Mouse (Mus musculus) 3T3-L1 (cell line): ENCODE data around the gene 2200002D01Rik.
"Not testable (repeated sequence)": the region's sequence is repeated elsewhere in the genome, so short reads cannot be mapped to it uniquely, and the experiment has no call there.

Experiments used
- DNase-seq: peaks from one replicate; pipeline ENCODE4 v3.0.0-alpha.2; 2015; ENCODE audit warnings: low read depth, low spot score

2200002D01Rik gene

GRCm38 (mm10) chr7:29238019-29238967 lies 10.0 kb downstream of the 2200002D01Rik start, which contains the start of gene Yif1b:
Gene Yif1b (plus strand): TSS chr7:29238329.
- DNase-seq, result peak; percentile 98

- DNase-seq, result not testable (repeated sequence)
These were observed 10.7 kb downstream of the 2200002D01Rik start for GRCm38 (mm10) chr7:29237596-29237995.

- DNase-seq, result no peak
These were observed 11.7 kb downstream of the 2200002D01Rik start for GRCm38 (mm10) chr7:29236593-29236992.

GRCm38 (mm10) chr7:29234661-29235060 lies 13.6 kb downstream of the 2200002D01Rik start:
- no peak for DNase-seq

GRCm38 (mm10) chr7:29233745-29234144 lies 14.5 kb downstream of the 2200002D01Rik start:
- peak; percentile 77 for DNase-seq

- DNase-seq, result no peak
These were observed 15.8 kb downstream of the 2200002D01Rik start, which contains the start of gene Kcnk6 for GRCm38 (mm10) chr7:29232247-29233013. Gene Kcnk6 (minus strand): TSS chr7:29232515.

GRCm38 (mm10) chr7:29231517-29231916 lies 16.7 kb downstream of the 2200002D01Rik start:
- DNase-seq, result no peak

DNA sequence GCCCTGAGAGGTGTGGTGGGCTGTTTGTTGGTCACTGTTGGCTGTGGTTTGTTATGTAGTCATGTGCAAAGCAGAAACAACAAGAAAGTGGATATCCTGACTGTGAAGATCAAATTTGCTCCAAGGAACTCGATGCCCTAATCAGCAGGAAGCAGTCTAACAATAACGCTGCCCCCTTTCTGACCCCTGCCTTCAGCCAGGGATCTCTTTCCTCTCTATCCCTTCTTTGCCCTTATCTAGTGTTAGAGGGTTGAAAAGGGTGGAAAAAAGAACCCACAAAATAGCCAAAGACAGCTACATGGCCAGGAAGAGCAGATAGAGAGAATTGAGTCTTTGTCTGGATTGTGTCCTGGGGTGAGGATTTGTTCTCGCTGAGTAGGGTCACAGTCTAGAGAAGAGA lies 17.7 kb downstream of the 2200002D01Rik start:
- no peak for DNase-seq

- no peak for DNase-seq
These were observed 20.1 kb downstream of the 2200002D01Rik start for GRCm38 (mm10) chr7:29228202-29228601.

- no peak for DNase-seq
These were observed 22.7 kb downstream of the 2200002D01Rik start for GRCm38 (mm10) chr7:29225520-29225919.

DNA sequence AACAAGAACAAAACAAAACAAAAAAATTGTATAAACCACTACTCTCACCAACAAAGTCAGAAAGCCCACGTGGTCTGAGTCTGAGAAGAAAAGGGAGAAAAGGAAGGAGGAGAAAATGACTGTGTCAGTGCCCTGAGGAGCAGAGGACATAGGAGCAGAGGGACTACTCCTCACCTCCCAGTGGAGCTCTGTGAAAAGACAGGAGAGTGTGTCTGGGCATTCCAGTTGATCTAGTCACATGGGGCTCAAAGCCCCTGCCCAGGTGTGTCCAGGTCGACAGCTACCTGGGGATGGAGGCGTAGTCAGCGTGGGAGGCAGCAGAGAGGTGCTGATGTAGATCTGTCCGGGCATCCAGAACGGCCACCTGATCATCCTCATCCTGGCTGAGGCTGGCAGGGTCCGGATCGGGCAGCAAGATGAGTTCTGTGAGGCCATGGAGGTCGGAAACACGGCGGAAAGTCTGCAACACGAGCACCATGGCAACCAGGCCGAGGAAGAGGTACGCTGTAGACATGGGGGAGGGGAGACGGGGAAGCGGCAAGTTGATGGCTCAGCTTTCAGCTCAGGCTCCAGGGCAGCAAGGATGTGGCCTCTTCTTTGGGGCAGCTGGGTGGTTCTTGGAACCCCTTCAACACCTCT lies 23.4 kb downstream of the 2200002D01Rik start:
- DNase-seq, result no peak

GRCm38 (mm10) chr7:29214846-29215245 lies 33.4 kb downstream of the 2200002D01Rik start:
- DNase-seq, result no peak

DNA sequence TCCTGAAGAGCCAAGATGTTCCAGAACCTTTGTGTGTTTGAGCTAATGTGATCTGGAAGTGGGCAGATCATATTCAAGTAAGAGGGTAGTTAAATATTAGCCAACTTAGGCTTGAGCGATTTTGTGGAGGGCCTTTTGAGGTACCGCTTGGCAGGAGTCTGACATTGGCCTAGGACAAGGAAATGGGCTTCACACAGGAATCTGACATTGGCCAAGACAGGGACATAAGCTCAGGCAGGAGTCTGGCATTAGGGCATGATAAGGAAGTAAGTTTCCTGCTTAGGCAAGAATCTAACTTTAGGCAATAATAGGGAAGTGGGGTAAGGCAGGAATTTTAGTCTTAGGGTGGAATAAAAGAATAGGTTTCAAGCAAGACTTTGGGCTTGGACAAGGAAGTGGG lies 34.0 kb downstream of the 2200002D01Rik start:
- no peak for DNase-seq

DNA sequence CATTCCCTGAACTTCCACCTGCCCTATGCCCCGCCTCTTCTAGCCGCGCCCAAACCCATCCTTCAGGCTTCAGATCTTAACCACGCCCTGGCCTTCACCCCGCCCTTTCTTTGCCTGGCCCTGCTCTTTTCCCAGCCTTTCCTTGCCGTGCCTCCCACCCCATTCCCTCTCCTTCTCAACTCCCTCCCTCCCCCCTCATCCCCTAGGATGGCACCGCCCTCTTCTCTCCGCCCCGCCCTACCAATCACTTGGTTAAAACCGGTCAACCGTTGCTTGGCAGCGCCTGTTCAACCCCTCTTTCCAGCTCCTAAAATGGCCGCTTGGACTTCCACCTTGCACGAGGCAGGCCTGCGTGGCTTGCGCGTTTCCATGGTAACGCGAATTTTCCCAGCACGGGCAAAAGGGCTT lies 34.6 kb downstream of the 2200002D01Rik start, which contains the start of gene Catsperg1:
Catsperg1 (minus strand) TSS at position 361 of the 408 bp plus-strand sequence.
- no peak for DNase-seq

DNA sequence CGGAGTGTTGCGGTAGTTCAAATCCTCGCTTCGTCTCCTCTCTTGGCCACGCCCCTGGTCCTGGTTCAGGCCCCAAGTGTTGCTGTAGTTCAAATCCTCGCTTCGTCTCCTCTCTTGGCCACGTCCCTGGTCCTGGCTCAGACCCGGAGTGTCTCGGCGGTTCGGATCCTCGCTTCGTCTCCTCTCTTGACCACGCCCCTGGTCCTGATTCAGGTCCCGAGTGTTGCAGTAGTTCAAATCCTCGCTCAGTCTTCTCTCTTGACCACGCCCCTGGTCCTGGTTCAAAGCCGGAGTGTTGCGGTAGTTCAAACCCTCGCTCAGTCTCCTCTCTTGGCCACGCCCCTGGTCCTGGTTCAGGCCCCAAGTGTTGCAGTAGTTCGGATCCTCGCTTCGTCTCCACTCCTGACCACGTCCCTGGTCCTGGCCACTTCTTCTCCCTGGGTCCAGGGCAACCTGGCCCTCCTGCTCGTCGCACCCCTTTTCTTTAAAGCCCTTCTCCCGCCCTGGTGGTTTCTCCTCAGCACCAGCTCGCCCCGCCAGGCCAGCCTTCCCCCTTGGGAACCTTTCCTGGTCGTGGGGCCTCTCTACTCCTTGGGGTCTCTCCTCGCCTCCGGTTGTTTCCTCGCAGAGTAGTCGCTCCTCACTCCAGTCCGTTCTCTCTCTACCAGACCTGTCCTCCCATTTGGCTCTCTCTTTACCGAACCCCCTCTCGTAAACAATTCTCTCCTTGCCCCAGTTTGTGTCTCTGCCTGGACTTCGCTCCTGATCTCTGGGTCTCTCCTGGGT lies 35.3 kb downstream of the 2200002D01Rik start:
- not testable (repeated sequence) for DNase-seq

GRCm38 (mm10) chr7:29212199-29212765 lies 36.0 kb downstream of the 2200002D01Rik start:
- no peak for DNase-seq

GRCm38 (mm10) chr7:29211415-29212198 lies 36.7 kb downstream of the 2200002D01Rik start:
- peak; percentile 89 for DNase-seq

DNA sequence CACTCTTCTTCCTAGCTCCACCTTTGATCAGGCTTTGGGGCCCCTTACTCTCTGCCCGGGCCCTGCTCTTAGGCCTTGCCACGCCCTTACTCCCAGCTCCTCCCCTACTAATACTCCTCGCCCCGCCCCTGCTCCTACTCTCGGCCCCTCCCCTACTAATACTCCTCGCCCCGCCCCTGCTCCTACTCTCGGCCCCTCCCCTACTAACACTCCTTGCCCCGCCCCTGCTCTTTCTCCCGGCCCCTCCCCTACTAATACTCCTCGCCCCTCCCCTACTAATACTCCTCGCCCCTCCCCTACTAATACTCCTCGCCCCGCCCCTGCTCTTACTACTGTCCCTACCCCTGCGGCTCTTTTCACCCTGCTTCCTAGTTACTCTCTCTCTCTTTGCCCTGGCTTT lies 37.3 kb downstream of the 2200002D01Rik start:
- peak; percentile 44 for DNase-seq

GRCm38 (mm10) chr7:29202577-29202976 lies 45.7 kb downstream of the 2200002D01Rik start:
- no peak for DNase-seq
